Mouse (Mus musculus) megakaryocyte-erythroid progenitor cell, adult 5 weeks (primary cell): ENCODE measurements around the gene Olfr378. TPM values are rescaled to one million over a fixed set of nuclear protein-coding genes. Genes with fewer than 3 reads are reported as not detected.

Experiments
- polyA plus RNA-seq: library from polyadenylated mRNA; stranded (reverse); fragments of >175 nt; gene quantifications from 2 replicates; pipeline ENCODE4 v1.2.3, GENCODE M21; 2012

Gene Olfr378
- polyA plus RNA-seq, result not detected in 2 replicates

GRCm38 (mm10) chr11:73428377-73428776 lies at the start of gene Olfr378:
TSS of gene Olfr378 (minus strand) at chr11:73428477.

GRCm38 (mm10) chr11:73457408-73457807 lies 29.1 kb upstream of the Olfr378 start, which contains the start of gene Olfr380:
TSS of gene Olfr380 (minus strand) at chr11:73457508.

GRCm38 (mm10) chr11:73399514-73399913 lies 28.8 kb downstream of the Olfr378 start, which contains the start of gene Olfr1:
TSS of gene Olfr1 (minus strand) at chr11:73399614.

Other genes starting within 250 kb of the Olfr378 start
- 5.6 and 6.5 TPM in 2 replicates for gene Ctns, start 229.4 kb downstream of the Olfr378 start, polyA plus RNA-seq
- 1.2 and 1.3 TPM in 2 replicates for gene Shpk, start 229.0 kb downstream of the Olfr378 start, polyA plus RNA-seq
- gene Trpv1, start 194.2 kb downstream of the Olfr378 start, polyA plus RNA-seq, result not detected in 2 replicates
- not detected in 2 replicates for gene Trpv3, start 161.1 kb downstream of the Olfr378 start, polyA plus RNA-seq
- 0.01 TPM in 1 of 2 replicates, not detected in the other for gene Aspa, start 98.9 kb downstream of the Olfr378 start, polyA plus RNA-seq
- gene Gm49340, start 98.7 kb downstream of the Olfr378 start, polyA plus RNA-seq, result not detected in 2 replicates
- gene Spata22, start 98.7 kb downstream of the Olfr378 start, polyA plus RNA-seq, result not detected in 2 replicates
- gene Olfr20, start 77.7 kb downstream of the Olfr378 start, polyA plus RNA-seq, result not detected in 2 replicates
- not detected in 2 replicates for gene Olfr376, start 57.2 kb downstream of the Olfr378 start, polyA plus RNA-seq
- 0.01 TPM in 1 of 2 replicates, not detected in the other for gene Olfr1, start 28.9 kb downstream of the Olfr378 start, polyA plus RNA-seq
- gene Olfr380, start 29.0 kb upstream of the Olfr378 start, polyA plus RNA-seq, result not detected in 2 replicates
- not detected in 2 replicates for gene Olfr381, start 63.1 kb upstream of the Olfr378 start, polyA plus RNA-seq
- gene Olfr382, start 88.7 kb upstream of the Olfr378 start, polyA plus RNA-seq, result not detected in 2 replicates
- not detected in 2 replicates for gene Olfr385, start 164.5 kb upstream of the Olfr378 start, polyA plus RNA-seq
- gene Olfr384, start 170.1 kb upstream of the Olfr378 start, polyA plus RNA-seq, result not detected in 2 replicates